Mouse (Mus musculus): ENCODE results near the gene Plekha4.
"Not testable (repeated sequence)": the region's sequence is repeated elsewhere in the genome, so short reads cannot be mapped to it uniquely, and the experiment has no call there.

Plekha4 gene

GRCm38 (mm10) chr7:45525809-45526473, at the start of gene Plekha4, which contains the start of gene Ppp1r15a:
TSS of gene Plekha4 (plus strand) at chr7:45526330.
TSS of gene Ppp1r15a (minus strand) at chr7:45526268.
- DNase-seq, result peak; percentile 96 to 97

DNA sequence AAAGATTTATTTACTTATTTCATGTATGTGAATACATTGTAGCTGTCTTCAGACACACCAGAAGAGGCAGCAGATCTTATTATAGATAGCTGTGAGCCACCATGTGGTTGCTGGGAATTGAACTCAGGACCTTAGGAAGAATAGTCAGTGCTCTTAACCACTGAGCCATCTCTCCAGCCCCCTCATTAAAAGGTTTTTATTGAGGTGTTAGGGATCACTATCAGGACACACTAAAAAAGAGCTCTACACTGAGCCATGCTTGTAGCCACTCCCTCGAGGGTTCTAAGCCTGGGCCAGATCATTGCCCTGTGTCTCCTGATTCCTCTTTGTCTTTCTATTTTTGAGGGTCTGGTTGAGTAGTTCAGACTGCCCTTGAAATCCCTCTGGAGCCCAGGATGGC, 49.7 kb upstream of the Plekha4 start:
- no peak for DNase-seq

DNA sequence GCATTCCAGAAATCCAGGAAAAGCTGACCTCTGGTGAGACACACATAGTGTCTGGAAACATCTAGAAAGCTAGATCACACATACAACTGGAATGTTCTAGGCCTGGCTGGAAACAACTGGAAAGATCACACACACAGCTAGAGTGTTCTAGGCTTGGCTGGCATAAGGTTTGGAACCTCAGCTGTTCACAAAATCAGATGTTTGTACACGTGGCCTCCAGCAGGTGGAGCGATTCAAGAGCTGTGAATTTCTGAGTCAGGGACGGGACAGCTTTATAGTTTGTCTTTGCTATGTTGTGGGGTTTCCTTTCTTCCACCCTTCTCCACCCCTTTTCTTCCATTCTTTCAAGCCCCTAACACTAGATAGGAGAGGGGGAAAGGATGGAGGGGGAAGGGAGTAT, 49.1 kb upstream of the Plekha4 start:
- DNase-seq, result peak in 1 of 2 experiments; percentile 77

GRCm38 (mm10) chr7:45478774-45479173, 47.4 kb upstream of the Plekha4 start:
- DNase-seq, result no peak

GRCm38 (mm10) chr7:45480310-45480709, 45.8 kb upstream of the Plekha4 start:
- DNase-seq, result not testable (repeated sequence)

DNA sequence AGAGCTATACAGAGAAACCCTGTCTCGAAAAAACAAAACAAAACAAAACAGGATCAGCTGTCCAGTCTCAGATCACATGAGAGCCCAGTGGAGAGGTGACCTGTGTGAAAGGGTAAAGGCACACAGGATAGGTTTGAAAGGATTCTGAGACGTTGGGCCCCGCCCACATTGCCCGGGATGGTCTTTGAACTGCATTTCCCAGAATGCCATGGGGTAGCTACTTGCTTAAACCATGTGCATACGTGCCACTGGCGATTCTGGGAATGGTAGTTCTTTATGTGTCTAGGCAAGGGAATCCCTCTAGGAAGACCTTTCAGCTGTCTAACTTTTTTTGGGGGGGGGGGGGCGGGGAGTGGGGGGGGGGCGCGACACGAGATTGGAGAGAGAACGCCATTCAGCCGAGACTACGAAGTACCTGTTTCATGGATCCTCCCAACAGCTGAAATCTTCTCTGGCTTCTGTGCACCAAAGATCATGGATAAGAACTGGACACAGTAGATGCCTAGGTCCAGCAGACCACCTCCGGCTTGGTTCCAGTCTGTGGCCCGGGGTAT, 44.7 kb upstream of the Plekha4 start, which contains the start of gene Tulp2:
Gene Tulp2 (plus strand): TSS at position 504 of the 554 bp plus-strand sequence.
- peak; percentile 63 to 77 for DNase-seq

DNA sequence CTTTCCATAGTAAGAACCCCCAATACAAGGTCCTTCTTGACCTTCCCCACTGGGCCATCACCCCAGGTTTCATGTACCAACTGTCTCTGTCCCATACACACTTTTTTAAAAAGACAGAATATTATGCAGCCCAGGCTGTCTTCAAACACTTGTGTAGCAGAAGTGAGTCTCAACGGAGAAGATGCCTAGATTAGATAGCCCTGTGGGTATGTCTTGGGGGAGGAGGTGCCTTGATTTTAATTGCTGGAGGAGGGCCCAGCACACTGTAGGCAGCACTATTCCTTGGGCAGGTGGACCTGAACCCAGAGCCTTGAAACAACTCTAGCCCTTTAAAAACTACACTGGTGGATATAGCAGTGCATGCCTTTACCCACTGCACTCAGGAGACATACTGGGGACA, 44.0 kb upstream of the Plekha4 start:
- DNase-seq, result no peak

DNA sequence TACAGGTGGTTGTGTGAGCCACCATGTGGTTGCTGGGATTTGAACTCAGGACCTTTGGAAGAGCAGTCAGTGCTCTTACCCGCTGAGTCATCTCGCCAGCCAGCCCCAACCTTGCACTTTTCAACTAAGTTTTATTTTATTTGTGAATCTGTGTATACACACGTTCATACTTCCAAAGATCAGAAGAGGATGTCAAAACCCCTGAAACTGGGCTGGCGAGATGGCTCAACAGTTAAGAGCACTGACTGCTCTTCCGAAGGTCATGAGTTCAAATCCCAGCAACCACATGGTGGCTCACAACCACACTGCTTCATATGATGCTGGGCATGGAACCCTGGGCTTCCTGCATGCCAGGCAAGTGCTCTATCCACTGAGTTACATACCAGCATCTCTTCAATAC, 41.1 kb upstream of the Plekha4 start:
- not testable (repeated sequence) for DNase-seq

DNA sequence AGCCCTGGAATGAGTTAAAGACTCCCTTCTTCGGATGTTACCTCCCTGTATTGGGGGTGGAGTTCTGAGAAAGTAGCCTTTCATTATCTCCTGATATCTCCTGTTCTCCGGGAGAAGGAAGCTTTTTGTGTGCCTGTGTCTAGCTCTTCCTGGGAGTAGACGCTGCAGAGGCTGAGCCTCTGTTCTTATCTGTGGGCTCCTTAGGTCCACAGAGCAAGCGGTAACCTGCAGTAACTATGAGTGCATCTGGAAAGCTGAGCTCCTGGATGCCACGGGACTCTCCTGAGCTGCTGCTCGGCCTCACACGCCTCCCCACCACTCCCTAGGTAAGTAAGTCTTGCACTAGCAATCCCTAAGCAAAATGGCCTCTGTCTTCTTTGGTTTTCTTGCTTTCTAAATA, 40.0 kb upstream of the Plekha4 start:
- no peak for DNase-seq

DNA sequence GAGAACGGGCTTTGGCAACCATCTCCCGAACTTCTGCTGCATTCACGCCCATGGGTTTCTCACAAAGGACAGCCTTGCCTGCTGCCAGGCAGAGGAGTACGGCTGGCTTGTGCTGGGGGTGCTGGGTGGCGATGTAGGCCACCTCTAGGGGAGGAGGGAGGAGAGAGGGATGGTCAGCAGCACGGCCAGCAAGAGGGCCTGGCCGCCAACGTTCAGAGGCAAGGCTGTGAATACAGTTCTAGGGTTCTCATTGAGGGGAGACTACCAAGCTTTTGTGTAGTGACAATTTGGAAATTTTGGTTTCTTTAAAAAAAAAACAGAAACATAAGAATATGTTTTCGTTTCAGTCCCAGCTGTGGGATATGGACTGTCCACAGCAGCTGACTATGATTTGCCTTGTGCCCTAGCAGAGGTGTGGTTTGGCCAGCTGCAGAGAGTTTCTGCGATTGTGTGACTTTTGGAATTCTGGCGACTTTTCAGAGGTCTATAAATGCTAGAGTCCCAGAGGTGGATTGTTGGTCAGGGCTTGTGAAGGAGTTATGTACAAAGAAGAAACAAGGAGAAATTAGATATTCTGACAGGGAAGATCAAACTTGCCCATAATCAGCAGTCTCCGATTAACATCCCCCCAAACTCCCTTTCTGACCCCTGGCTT, 39.2 kb upstream of the Plekha4 start, which contains the start of gene Gm45808:
Gene Gm45808 (minus strand): TSS at position 51 of the 655 bp plus-strand sequence.
- no peak for DNase-seq

GRCm38 (mm10) chr7:45487861-45488292, 38.3 kb upstream of the Plekha4 start:
- no peak for DNase-seq

DNA sequence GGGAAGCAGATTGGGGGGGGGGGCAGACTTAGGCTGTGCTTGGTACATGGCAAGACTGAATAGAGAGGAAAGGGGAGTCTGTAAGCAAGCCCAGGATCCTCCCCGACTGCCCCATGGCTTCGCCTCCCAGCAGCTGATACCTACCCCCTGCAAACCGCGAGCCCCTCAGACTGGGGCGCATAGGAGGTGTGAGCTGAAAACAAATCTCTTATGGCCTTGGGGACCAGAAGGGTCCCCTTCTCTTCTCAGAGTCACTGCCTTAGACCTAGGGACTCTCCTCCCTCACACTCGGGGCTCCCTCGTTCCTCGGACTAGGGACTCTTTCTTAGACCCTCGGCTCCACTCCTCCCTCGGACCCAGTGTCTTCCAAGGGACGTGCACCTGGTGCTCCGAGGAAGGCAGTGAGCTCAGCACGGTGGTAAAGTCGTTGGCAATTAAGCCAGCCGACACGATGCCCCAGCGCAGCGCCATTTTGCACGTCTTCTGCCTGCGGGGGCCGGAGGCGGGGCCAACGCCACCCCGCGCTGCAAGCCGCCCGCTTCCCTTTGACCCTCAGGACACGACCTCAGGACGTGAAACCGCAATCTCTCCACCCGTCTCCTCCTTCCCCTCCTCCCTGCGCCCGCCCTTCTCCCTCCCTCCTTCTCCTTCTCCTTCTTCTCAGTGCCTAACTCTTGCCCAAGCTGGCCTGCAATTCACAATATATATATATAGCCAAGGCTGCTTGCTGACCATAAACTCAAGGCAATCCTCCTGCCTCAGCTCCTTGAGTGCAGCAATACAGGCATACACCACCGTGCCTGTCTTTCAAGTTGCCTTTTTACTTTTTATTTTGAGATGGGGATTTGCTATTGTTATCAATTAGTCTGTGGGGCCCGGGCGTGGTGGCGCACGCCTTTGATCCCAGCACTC, 37.6 kb upstream of the Plekha4 start, which contains the start of gene Dhdh:
Gene Dhdh (minus strand): TSS at position 513 of the 912 bp plus-strand sequence.
- peak; percentile 74 to 82 for DNase-seq

DNA sequence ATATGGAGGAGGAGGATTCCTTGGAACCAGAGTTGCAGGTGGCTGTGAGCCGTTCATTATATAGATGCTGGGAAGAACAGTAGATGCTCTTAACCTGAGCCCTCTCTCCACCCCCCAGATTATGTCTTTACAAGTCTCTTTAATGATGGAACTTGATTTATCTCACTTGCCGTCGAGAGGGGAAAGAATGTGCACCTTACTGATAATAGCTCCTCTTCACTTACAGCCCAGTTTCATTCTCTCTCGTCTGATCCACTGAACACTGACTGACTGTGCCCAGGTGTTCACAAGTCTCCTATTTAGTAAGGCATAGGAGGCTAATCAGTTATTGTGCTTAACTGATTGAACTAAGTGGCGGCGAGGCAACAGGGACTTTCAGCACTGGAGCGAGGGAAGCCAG, 36.6 kb upstream of the Plekha4 start:
- no peak for DNase-seq

DNA sequence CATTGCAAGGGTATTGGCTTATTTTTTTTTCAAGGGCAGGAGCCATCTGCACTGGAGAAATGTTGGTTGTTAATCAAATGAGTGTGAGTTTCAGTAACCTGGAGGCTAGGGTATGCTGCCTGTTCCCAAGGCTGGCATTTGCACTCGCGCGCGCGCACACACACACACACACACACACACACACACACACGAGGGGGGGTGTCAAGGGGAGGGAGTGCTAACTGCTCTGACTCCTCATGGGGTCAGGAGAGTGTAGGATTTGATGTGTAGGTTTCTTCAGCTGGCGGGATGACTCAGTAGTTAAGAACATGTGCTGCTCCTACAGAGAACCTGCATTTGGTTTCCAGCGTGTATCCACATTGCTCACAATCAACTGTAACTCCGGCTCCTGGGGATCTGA, 35.3 kb upstream of the Plekha4 start:
- DNase-seq, result no peak

GRCm38 (mm10) chr7:45491264-45491663, 34.9 kb upstream of the Plekha4 start:
- no peak for DNase-seq

DNA sequence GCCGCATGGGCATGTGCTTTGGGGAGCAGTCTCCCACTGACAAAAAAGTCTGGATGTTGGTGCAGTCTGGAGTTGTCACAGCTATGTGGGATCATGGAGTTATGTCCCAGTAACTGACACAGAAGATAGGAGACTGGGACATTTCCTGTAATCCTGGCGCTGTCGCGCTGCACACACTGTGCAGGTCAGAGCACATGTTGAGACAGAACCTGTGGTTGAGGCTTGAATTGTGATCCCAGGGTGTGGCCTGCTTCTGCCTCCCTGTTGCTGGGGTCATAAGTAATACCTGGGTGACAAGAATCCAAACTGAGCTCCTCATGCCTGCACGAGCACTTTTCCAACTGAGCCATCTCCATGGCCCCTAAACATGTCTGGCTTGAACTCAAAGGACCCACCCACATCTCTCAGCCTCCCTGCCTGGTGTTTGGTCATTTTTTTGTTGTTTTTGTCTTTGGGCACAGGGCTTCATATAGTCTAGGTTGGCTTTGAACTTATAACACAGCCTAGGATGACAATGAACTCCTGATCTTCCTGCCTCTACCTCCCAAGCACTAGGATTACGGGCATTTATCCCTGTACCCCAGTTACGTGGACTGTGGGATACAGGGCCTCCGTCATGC, 33.8 kb upstream of the Plekha4 start:
- no peak for DNase-seq

DNA sequence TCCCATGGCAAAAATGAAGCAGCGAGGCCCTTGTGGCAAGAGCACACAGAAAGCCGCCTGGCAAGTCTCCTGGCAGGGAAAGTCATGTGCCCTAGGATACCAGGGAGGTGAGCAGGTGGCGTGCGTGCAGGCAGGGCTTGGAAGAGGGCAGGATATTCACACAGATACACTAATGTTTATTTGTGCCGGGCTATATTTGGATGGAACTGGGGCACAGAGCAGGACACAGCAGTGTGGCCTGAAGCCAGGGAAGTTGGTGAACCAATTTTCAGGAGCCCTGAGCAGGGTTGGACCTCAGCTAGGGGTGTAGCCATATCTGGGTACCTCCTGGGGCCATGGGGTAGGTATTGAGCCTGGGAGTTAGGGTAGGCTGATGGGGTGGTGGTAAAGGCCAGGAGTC, 33.2 kb upstream of the Plekha4 start:
- DNase-seq, result no peak

DNA sequence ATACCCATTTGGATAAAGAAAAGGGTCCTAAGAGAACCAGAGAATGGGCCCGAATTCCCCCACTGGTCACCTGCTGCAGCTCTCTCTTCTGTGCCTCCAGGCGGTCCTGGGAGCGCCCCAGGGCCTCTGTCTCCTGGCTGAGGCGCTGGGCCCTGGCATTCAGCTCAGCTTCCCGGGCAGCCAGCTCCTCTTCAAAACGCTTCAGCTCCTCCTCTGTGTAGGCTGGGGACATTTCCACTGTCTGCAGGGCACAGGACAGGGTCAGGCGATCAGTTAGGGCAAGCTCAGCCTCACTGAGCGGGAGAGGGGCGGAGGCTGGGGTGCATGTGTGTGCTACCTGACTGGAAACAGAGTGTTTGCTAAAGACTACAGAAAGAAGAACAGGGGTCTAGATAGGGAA, 31.6 kb upstream of the Plekha4 start:
- DNase-seq, result no peak

GRCm38 (mm10) chr7:45498427-45498826, 27.7 kb upstream of the Plekha4 start:
- no peak for DNase-seq

GRCm38 (mm10) chr7:45507583-45507982, 18.5 kb upstream of the Plekha4 start:
- no peak for DNase-seq

DNA sequence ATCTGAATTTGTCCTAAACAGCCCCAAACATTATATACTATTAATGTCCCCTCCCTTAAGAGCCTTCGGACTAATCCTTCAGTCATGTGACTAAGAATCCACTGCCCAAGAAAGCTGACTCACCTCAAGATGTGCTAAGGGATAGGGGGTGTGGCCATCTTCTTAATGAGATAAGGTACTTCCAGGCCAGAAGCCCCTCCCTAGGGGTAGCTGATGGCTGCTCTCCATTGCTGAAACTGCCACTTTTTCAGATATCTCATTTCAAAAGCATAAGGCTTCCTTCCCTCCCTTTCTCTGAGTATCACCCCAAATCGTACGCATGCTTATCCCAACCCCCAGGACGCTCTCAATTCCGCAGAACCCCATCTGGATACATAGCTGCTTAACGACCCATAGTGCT, 17.6 kb upstream of the Plekha4 start:
- DNase-seq, result no peak

GRCm38 (mm10) chr7:45509181-45509882, 16.8 kb upstream of the Plekha4 start:
- no peak for DNase-seq
